Mouse (Mus musculus): ENCODE results near the gene Gm28230.

- no peak for TF ChIP-seq GATA1 (IDR thresholded peaks at IDR 0.05; ENCODE audit: borderline replicate concordance, low read length)
- TF ChIP-seq FLI1 (IDR thresholded peaks at IDR 0.05; ENCODE audit: low read length): no peak
Observed at GRCm38 (mm10) chr2:74706393-74706960, 20.1 kb upstream of the Gm28230 start.
